Mouse (Mus musculus): Measurements from ENCODE around the gene Erp29. TPM values are rescaled to one million over a fixed set of nuclear protein-coding genes. Genes with fewer than 3 reads are reported as not detected.

Erp29 gene
- polyA plus RNA-seq, 1 experiment from 2014 or later = 129 TPM

- WGBS = 89% methylated on average over 5 of the region's 5 CpGs
These were observed 14.2 kb downstream of the Erp29 start for GRCm38 (mm10) chr5:121438131-121438530.

GRCm38 (mm10) chr5:121428954-121429353 is 23.4 kb downstream of the Erp29 start:
- H3K9ac ChIP-seq (replicated peaks; ENCODE audit: low read length) = no peak overlapping the region

More at GRCm38 (mm10) chr5:121438131-121438530, 14.2 kb downstream of the Erp29 start:
- no peaks in the 10 kb centered on the region for H3K9me3 ChIP-seq (ENCODE audit: control insufficient read depth, low read length)
- peaks cover 93% of the 10 kb centered on the region for H3K36me3 ChIP-seq (ENCODE audit: control insufficient read depth, insufficient read depth, low read length)
- H3K4me3 ChIP-seq (replicated peaks; ENCODE audit: low read depth, low read length) = no peak overlapping the region
- no peaks in the 10 kb centered on the region for H3K27me3 ChIP-seq (ENCODE audit: control insufficient read depth, insufficient read depth, low read length)
- no peaks in the 10 kb centered on the region for H3K4me1 ChIP-seq (ENCODE audit: control insufficient read depth, insufficient read depth, low read length)
- H3K27ac ChIP-seq (replicated peaks; ENCODE audit: low read depth, low read length) = no peak overlapping the region
- ATAC-seq (ENCODE audit: low FRiP score, low TSS enrichment) = no peak
- no peak overlapping the region for H3K9ac ChIP-seq (replicated peaks; ENCODE audit: low read length)
- H3K4me2 ChIP-seq (ENCODE audit: low read length) = no peak overlapping the region
- no peak for DNase-seq

GRCm38 (mm10) chr5:121423297-121423696 is 29.0 kb downstream of the Erp29 start:
- peaks cover 93% of the 10 kb centered on the region for H3K36me3 ChIP-seq (ENCODE audit: control insufficient read depth, insufficient read depth, low read length)
- no peak overlapping the region for H3K4me2 ChIP-seq (ENCODE audit: low read length)
- no peaks in the 10 kb centered on the region for H3K9me3 ChIP-seq (ENCODE audit: control insufficient read depth, low read length)
- no peak overlapping the region for H3K9ac ChIP-seq (replicated peaks; ENCODE audit: low read length)
- no peaks in the 10 kb centered on the region for H3K27me3 ChIP-seq (ENCODE audit: control insufficient read depth, insufficient read depth, low read length)
- no peak overlapping the region for H3K27ac ChIP-seq (replicated peaks; ENCODE audit: low read depth, low read length)
- 95% methylated on average over 10 of the region's 10 CpGs for whole genome bisulfite sequencing
- ATAC-seq (ENCODE audit: low FRiP score, low TSS enrichment) (no peak), DNase-seq (no peak)
- no peak overlapping the region for H3K4me3 ChIP-seq (replicated peaks; ENCODE audit: low read depth, low read length)
- no peaks in the 10 kb centered on the region for H3K4me1 ChIP-seq (ENCODE audit: control insufficient read depth, insufficient read depth, low read length)

More at GRCm38 (mm10) chr5:121428954-121429353, 23.4 kb downstream of the Erp29 start:
- H3K9me3 ChIP-seq (ENCODE audit: control insufficient read depth, low read length) = no peaks in the 10 kb centered on the region
- no peak overlapping the region for H3K27ac ChIP-seq (replicated peaks; ENCODE audit: low read depth, low read length)
- ATAC-seq (ENCODE audit: low FRiP score, low TSS enrichment) (no peak), DNase-seq (no peak)
- 75% methylated on average over 3 of the region's 3 CpGs for WGBS
- H3K4me1 ChIP-seq (ENCODE audit: control insufficient read depth, insufficient read depth, low read length) = no peaks in the 10 kb centered on the region
- H3K27me3 ChIP-seq (ENCODE audit: control insufficient read depth, insufficient read depth, low read length) = no peaks in the 10 kb centered on the region
- no peak overlapping the region for H3K4me3 ChIP-seq (replicated peaks; ENCODE audit: low read depth, low read length)
- H3K4me2 ChIP-seq (ENCODE audit: low read length) = no peak overlapping the region
- H3K36me3 ChIP-seq (ENCODE audit: control insufficient read depth, insufficient read depth, low read length) = peaks cover 99% of the 10 kb centered on the region

GRCm38 (mm10) chr5:121422787-121423186 is 29.5 kb downstream of the Erp29 start:
- WGBS = 94% methylated on average over 6 of the region's 6 CpGs
- Histone ChIP-seq H3K4me1 (ENCODE audit: control insufficient read depth, insufficient read depth, low read length) (no peaks in the 10 kb centered on the region), H3K27ac (replicated peaks; ENCODE audit: low read depth, low read length) (no peak overlapping the region), H3K9me3 (ENCODE audit: control insufficient read depth, low read length) (no peaks in the 10 kb centered on the region), H3K9ac (replicated peaks; ENCODE audit: low read length) (no peak overlapping the region), H3K27me3 (ENCODE audit: control insufficient read depth, insufficient read depth, low read length) (no peaks in the 10 kb centered on the region), H3K4me2 (ENCODE audit: low read length) (no peak overlapping the region), H3K4me3 (replicated peaks; ENCODE audit: low read depth, low read length) (no peak overlapping the region), H3K36me3 (ENCODE audit: control insufficient read depth, insufficient read depth, low read length) (peaks cover 93% of the 10 kb centered on the region)
- ATAC-seq (ENCODE audit: low FRiP score, low TSS enrichment) = no peak
- no peak for DNase-seq

- Histone ChIP-seq H3K4me1 (ENCODE audit: control insufficient read depth, insufficient read depth, low read length) (no peaks in the 10 kb centered on the region), H3K27ac (replicated peaks; ENCODE audit: low read depth, low read length) (no peak overlapping the region), H3K4me2 (ENCODE audit: low read length) (no peak overlapping the region), H3K9ac (replicated peaks; ENCODE audit: low read length) (no peak overlapping the region), H3K36me3 (ENCODE audit: control insufficient read depth, insufficient read depth, low read length) (peaks cover 93% of the 10 kb centered on the region), H3K9me3 (ENCODE audit: control insufficient read depth, low read length) (no peaks in the 10 kb centered on the region), H3K27me3 (ENCODE audit: control insufficient read depth, insufficient read depth, low read length) (no peaks in the 10 kb centered on the region), H3K4me3 (replicated peaks; ENCODE audit: low read depth, low read length) (no peak overlapping the region)
- DNase-seq (no peak), ATAC-seq (ENCODE audit: low FRiP score, low TSS enrichment) (no peak)
- WGBS = 93% methylated on average over 9 of the region's 9 CpGs
These were observed 31.6 kb downstream of the Erp29 start for GRCm38 (mm10) chr5:121420721-121421120.

GRCm38 (mm10) chr5:121410975-121411374 is 41.3 kb downstream of the Erp29 start:
- DNase-seq (no peak), ATAC-seq (ENCODE audit: low FRiP score, low TSS enrichment) (no peak)
- H3K4me3 ChIP-seq (replicated peaks; ENCODE audit: low read depth, low read length) = no peak overlapping the region
- WGBS = 96% methylated on average over 4 of the region's 4 CpGs
- H3K9me3 ChIP-seq (ENCODE audit: control insufficient read depth, low read length) = no peaks in the 10 kb centered on the region
- H3K27me3 ChIP-seq (ENCODE audit: control insufficient read depth, insufficient read depth, low read length) = no peaks in the 10 kb centered on the region
- H3K36me3 ChIP-seq (ENCODE audit: control insufficient read depth, insufficient read depth, low read length) = peaks cover 79% of the 10 kb centered on the region
- H3K4me2 ChIP-seq (ENCODE audit: low read length) = no peak overlapping the region
- no peaks in the 10 kb centered on the region for H3K4me1 ChIP-seq (ENCODE audit: control insufficient read depth, insufficient read depth, low read length)
- H3K27ac ChIP-seq (replicated peaks; ENCODE audit: low read depth, low read length) = no peak overlapping the region
- H3K9ac ChIP-seq (replicated peaks; ENCODE audit: low read length) = no peak overlapping the region

- H3K9ac ChIP-seq (replicated peaks; ENCODE audit: low read length) = no peak overlapping the region
- WGBS = 95% methylated on average over 8 of the region's 8 CpGs
- H3K27ac ChIP-seq (replicated peaks; ENCODE audit: low read depth, low read length) = no peak overlapping the region
- H3K4me2 ChIP-seq (ENCODE audit: low read length) = no peak overlapping the region
- no peak overlapping the region for H3K4me3 ChIP-seq (replicated peaks; ENCODE audit: low read depth, low read length)
- DNase-seq (no peak), ATAC-seq (ENCODE audit: low FRiP score, low TSS enrichment) (no peak)
- H3K4me1 ChIP-seq (ENCODE audit: control insufficient read depth, insufficient read depth, low read length) = no peaks in the 10 kb centered on the region
- peaks cover 54% of the 10 kb centered on the region for H3K36me3 ChIP-seq (ENCODE audit: control insufficient read depth, insufficient read depth, low read length)
- H3K27me3 ChIP-seq (ENCODE audit: control insufficient read depth, insufficient read depth, low read length) = no peaks in the 10 kb centered on the region
- H3K9me3 ChIP-seq (ENCODE audit: control insufficient read depth, low read length) = no peaks in the 10 kb centered on the region
These were observed 44.5 kb downstream of the Erp29 start for GRCm38 (mm10) chr5:121407856-121408255.

- ATAC-seq (ENCODE audit: low FRiP score, low TSS enrichment) (no peak), DNase-seq (no peak)
- peaks cover 12% of the 10 kb centered on the region; the same call in 1 of the 2 replicates for H3K36me3 ChIP-seq (ENCODE audit: control insufficient read depth, insufficient read depth, low read length)
- H3K4me1 ChIP-seq (ENCODE audit: control insufficient read depth, insufficient read depth, low read length) = peaks cover 8% of the 10 kb centered on the region
- H3K4me3 ChIP-seq (replicated peaks; ENCODE audit: low read depth, low read length) = no peak overlapping the region
- H3K9me3 ChIP-seq (ENCODE audit: control insufficient read depth, low read length) = no peaks in the 10 kb centered on the region
- no peak overlapping the region for H3K9ac ChIP-seq (replicated peaks; ENCODE audit: low read length)
- no peaks in the 10 kb centered on the region for H3K27me3 ChIP-seq (ENCODE audit: control insufficient read depth, insufficient read depth, low read length)
- H3K27ac ChIP-seq (replicated peaks; ENCODE audit: low read depth, low read length) = no peak overlapping the region
- WGBS = 87% methylated on average over 5 of the region's 5 CpGs
- no peak overlapping the region for H3K4me2 ChIP-seq (ENCODE audit: low read length)
These were observed 51.5 kb downstream of the Erp29 start for GRCm38 (mm10) chr5:121400849-121401248.

GRCm38 (mm10) chr5:121400064-121400463 is 52.2 kb downstream of the Erp29 start:
- peaks cover 12% of the 10 kb centered on the region; the same call in 1 of the 2 replicates for H3K36me3 ChIP-seq (ENCODE audit: control insufficient read depth, insufficient read depth, low read length)
- no peak overlapping the region for H3K9ac ChIP-seq (replicated peaks; ENCODE audit: low read length)
- no peak overlapping the region for H3K4me3 ChIP-seq (replicated peaks; ENCODE audit: low read depth, low read length)
- H3K9me3 ChIP-seq (ENCODE audit: control insufficient read depth, low read length) = no peaks in the 10 kb centered on the region
- no peak for ATAC-seq (ENCODE audit: low FRiP score, low TSS enrichment)
- H3K27me3 ChIP-seq (ENCODE audit: control insufficient read depth, insufficient read depth, low read length) = no peaks in the 10 kb centered on the region
- peaks cover 8% of the 10 kb centered on the region for H3K4me1 ChIP-seq (ENCODE audit: control insufficient read depth, insufficient read depth, low read length)
- no peak overlapping the region for H3K4me2 ChIP-seq (ENCODE audit: low read length)
- H3K27ac ChIP-seq (replicated peaks; ENCODE audit: low read depth, low read length) = no peak overlapping the region
- DNase-seq = no peak
- 82% methylated on average over 5 of the region's 5 CpGs for WGBS
